Mouse (Mus musculus): ENCODE results near the gene C2cd3. TPM values are rescaled to one million over a fixed set of nuclear protein-coding genes. Genes with fewer than 3 reads are reported as not detected.
"Not testable (repeated sequence)": the region's sequence is repeated elsewhere in the genome, so short reads cannot be mapped to it uniquely, and the experiment has no call there.

Gene C2cd3
- polyA plus RNA-seq, 1 experiment from 2014 or later: 21.2 TPM

- no peak overlapping the region for H3K4me3 ChIP-seq
- WGBS: 58% methylated on average over 1 of the region's 1 CpGs
- no peak for ATAC-seq (ENCODE audit: low read depth)
Observed at GRCm38 (mm10) chr7:100474680-100475079, 102.6 kb downstream of the C2cd3 start.

GRCm38 (mm10) chr7:100479100-100479822 is 107.2 kb downstream of the C2cd3 start:
- 81% methylated on average over 20 of the region's 20 CpGs for WGBS
- Histone ChIP-seq H3K4me2 (no peak overlapping the region), H3K4me1 (replicated peaks) (0 out of 2 replicates have a peak, but pooled peaks cover 3% of the 10 kb centered on the region), H3K4me3 (no peak overlapping the region), H3K27me3 (no peaks in the 10 kb centered on the region), H3K27ac (replicated peaks) (no peak overlapping the region), H3K36me3 (no peaks in the 10 kb centered on the region), H3K9ac (no peak overlapping the region), H3K9me3 (no peaks in the 10 kb centered on the region)
- ATAC-seq (ENCODE audit: low read depth): no peak

More at GRCm38 (mm10) chr7:100474680-100475079, 102.6 kb downstream of the C2cd3 start:
- Histone ChIP-seq H3K4me1 (replicated peaks) (0 out of 2 replicates have a peak, but pooled peaks cover 3% of the 10 kb centered on the region), H3K9me3 (no peaks in the 10 kb centered on the region), H3K4me2 (no peak overlapping the region), H3K9ac (no peak overlapping the region), H3K27me3 (no peaks in the 10 kb centered on the region), H3K36me3 (peaks cover 9% of the 10 kb centered on the region), H3K27ac (replicated peaks) (no peak overlapping the region)

DNA sequence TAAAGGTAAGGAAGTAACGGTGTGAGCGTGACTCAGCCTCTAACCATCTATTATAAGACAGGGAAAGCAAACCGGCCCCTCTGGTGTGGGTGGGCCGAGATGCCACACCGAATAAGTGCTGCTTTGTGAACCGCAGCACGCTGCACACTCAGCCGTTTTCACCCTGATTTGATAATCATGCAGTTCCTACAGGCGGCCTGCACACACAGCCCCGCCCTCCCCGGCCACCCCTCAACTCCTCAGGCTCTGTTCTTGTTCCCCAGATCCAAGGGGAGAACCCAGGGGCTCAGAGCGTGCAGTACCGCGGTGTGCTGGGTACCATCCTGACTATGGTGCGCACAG is 107.8 kb downstream of the C2cd3 start:
- H3K4me2 ChIP-seq: no peak overlapping the region
- no peak overlapping the region for H3K27ac ChIP-seq (replicated peaks)
- H3K9me3 ChIP-seq: no peaks in the 10 kb centered on the region
- no peaks in the 10 kb centered on the region for H3K36me3 ChIP-seq
- ATAC-seq (ENCODE audit: low read depth): no peak
- WGBS: 62% methylated on average over 15 of the region's 15 CpGs
- no peaks in the 10 kb centered on the region for H3K27me3 ChIP-seq
- H3K4me1 ChIP-seq (replicated peaks): 0 out of 2 replicates have a peak, but pooled peaks cover 3% of the 10 kb centered on the region
- no peak overlapping the region for H3K4me3 ChIP-seq
- H3K9ac ChIP-seq: no peak overlapping the region

GRCm38 (mm10) chr7:100480175-100480574 is 108.1 kb downstream of the C2cd3 start:
- 0 out of 2 replicates have a peak, but pooled peaks cover 3% of the 10 kb centered on the region for H3K4me1 ChIP-seq (replicated peaks)
- WGBS: 87% methylated on average over 17 of the region's 17 CpGs
- ATAC-seq (ENCODE audit: low read depth): no peak

DNA sequence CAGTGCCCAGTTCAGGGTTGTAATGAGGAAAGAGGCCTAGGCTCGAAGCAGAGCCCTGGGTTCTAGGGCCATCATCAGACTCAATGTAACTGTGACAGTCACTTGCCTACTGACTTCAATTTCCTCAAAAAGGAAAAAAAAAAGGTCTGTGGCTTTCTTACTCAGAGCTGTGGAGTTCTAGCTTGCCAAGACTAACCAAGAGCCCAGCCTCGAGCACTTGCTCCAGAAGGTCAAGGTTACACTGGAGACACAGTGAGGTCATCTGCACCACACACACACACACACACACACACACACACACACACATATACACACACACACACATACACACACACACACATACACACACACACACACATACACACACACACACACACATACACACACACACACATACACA is 110.0 kb downstream of the C2cd3 start:
- not testable (repeated sequence) for ATAC-seq (ENCODE audit: low read depth); H3K4me2 ChIP-seq; H3K36me3 ChIP-seq; H3K27ac ChIP-seq (replicated peaks); H3K9me3 ChIP-seq; H3K9ac ChIP-seq; H3K27me3 ChIP-seq; H3K4me1 ChIP-seq (replicated peaks); H3K4me3 ChIP-seq
- WGBS: 73% methylated on average over 2 of the region's 2 CpGs

More at GRCm38 (mm10) chr7:100480175-100480574, 108.1 kb downstream of the C2cd3 start:
- H3K4me3 ChIP-seq: no peak overlapping the region
- H3K27ac ChIP-seq (replicated peaks): no peak overlapping the region
- H3K4me2 ChIP-seq: no peak overlapping the region
- no peak overlapping the region for H3K9ac ChIP-seq
- no peaks in the 10 kb centered on the region for H3K36me3 ChIP-seq
- no peaks in the 10 kb centered on the region for H3K9me3 ChIP-seq
- H3K27me3 ChIP-seq: no peaks in the 10 kb centered on the region

GRCm38 (mm10) chr7:100484493-100484892 is 112.5 kb downstream of the C2cd3 start:
- Histone ChIP-seq H3K27ac (replicated peaks) (no peak overlapping the region), H3K9me3 (no peaks in the 10 kb centered on the region), H3K4me1 (replicated peaks) (peaks cover 9% of the 10 kb centered on the region), H3K36me3 (no peaks in the 10 kb centered on the region), H3K27me3 (no peaks in the 10 kb centered on the region), H3K4me3 (no peak overlapping the region), H3K4me2 (no peak overlapping the region), H3K9ac (no peak overlapping the region)
- 94% methylated on average over 5 of the region's 5 CpGs for WGBS
- no peak for ATAC-seq (ENCODE audit: low read depth)

DNA sequence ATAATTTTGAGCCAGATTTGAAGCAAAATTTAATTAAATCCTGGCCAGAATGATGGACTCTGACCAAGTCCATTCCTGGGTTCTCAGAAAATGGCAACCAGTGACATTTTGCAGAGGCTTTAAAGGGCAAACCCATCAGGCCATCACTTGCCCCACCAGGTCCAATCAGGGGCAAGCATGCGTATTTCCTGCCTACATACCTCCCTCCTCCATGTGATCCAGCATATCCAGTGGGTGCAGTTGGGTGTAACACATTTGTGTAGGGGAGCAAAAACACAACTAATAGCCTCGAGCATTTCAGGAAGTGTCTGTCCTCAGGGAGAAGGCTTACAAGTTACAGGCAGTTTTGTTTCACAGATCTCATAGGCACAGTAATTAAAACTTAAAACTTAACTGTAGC is 115.3 kb downstream of the C2cd3 start:
- Histone ChIP-seq H3K27me3 (peaks cover 4% of the 10 kb centered on the region; the same call in 1 of the 2 replicates), H3K9ac (no peak overlapping the region), H3K27ac (replicated peaks) (no peak overlapping the region), H3K9me3 (no peaks in the 10 kb centered on the region), H3K4me3 (no peak overlapping the region), H3K36me3 (no peaks in the 10 kb centered on the region), H3K4me1 (replicated peaks) (peaks cover 10% of the 10 kb centered on the region), H3K4me2 (no peak overlapping the region)
- WGBS: 83% methylated on average over 2 of the region's 2 CpGs
- ATAC-seq (ENCODE audit: low read depth): no peak

- Histone ChIP-seq H3K27ac (replicated peaks) (peak overlapping the region; percentile 61), H3K4me2 (no peak overlapping the region), H3K4me3 (no peak overlapping the region), H3K9ac (0 out of 2 replicates have a peak overlapping the region, but pooled peaks have one; percentile 8), H3K9me3 (no peaks in the 10 kb centered on the region), H3K4me1 (replicated peaks) (peaks cover 23% of the 10 kb centered on the region), H3K27me3 (peaks cover 13% of the 10 kb centered on the region), H3K36me3 (no peaks in the 10 kb centered on the region)
- ATAC-seq (ENCODE audit: low read depth): peak; percentile 64; the same call in 1 of the 2 replicates
- WGBS: 35% methylated on average over 10 of the region's 10 CpGs
Observed at GRCm38 (mm10) chr7:100488474-100489048, 116.5 kb downstream of the C2cd3 start.

- 4% methylated on average over 33 of the region's 36 CpGs for WGBS
- no peaks in the 10 kb centered on the region for H3K9me3 ChIP-seq
Observed at GRCm38 (mm10) chr7:100492391-100493116, 120.5 kb downstream of the C2cd3 start.

GRCm38 (mm10) chr7:100493117-100493483 is 121.1 kb downstream of the C2cd3 start, which contains the start of gene Ucp2:
TSS of gene Ucp2 (plus strand) at chr7:100493337.
- Histone ChIP-seq H3K4me1 (replicated peaks) (peaks cover 51% of the 10 kb centered on the region), H3K27ac (replicated peaks) (peak within 1 kb of the TSS; percentile 42; the same call in 1 of the 2 replicates), H3K4me3 (peak within 1 kb of the TSS; percentile 42), H3K9me3 (no peaks in the 10 kb centered on the region), H3K4me2 (peak within 1 kb of the TSS; percentile 70), H3K36me3 (no peaks in the 10 kb centered on the region), H3K9ac (peak within 1 kb of the TSS; percentile 64), H3K27me3 (peaks cover 13% of the 10 kb centered on the region)
- 2% methylated on average over 26 of the region's 27 CpGs for WGBS
- peak; percentile 6; the same call in 1 of the 2 replicates for ATAC-seq (ENCODE audit: low read depth)

More at GRCm38 (mm10) chr7:100492391-100493116, 120.5 kb downstream of the C2cd3 start:
- peaks cover 52% of the 10 kb centered on the region for H3K4me1 ChIP-seq (replicated peaks)
- peak overlapping the region; percentile 70 for H3K4me2 ChIP-seq
- peaks cover 13% of the 10 kb centered on the region for H3K27me3 ChIP-seq
- H3K9ac ChIP-seq: peak overlapping the region; percentile 64
- no peak for ATAC-seq (ENCODE audit: low read depth)
- H3K27ac ChIP-seq (replicated peaks): no peak overlapping the region
- peak overlapping the region; percentile 42 for H3K4me3 ChIP-seq
- H3K36me3 ChIP-seq: no peaks in the 10 kb centered on the region

- peak overlapping the region; percentile 42; the same call in 1 of the 2 replicates for H3K27ac ChIP-seq (replicated peaks)
- H3K4me2 ChIP-seq: peak overlapping the region; percentile 70
- H3K36me3 ChIP-seq: 0 out of 2 replicates have a peak, but pooled peaks cover 6% of the 10 kb centered on the region
- no peak for ATAC-seq (ENCODE audit: low read depth)
- H3K4me3 ChIP-seq: peak overlapping the region; percentile 42
- peaks cover 45% of the 10 kb centered on the region for H3K4me1 ChIP-seq (replicated peaks)
- peak overlapping the region; percentile 64 for H3K9ac ChIP-seq
- 36% methylated on average over 19 of the region's 19 CpGs for WGBS
- no peaks in the 10 kb centered on the region for H3K9me3 ChIP-seq
- H3K27me3 ChIP-seq: peaks cover 13% of the 10 kb centered on the region
Observed at GRCm38 (mm10) chr7:100493484-100494414, 121.7 kb downstream of the C2cd3 start.
